Mouse (Mus musculus) effector memory CD4-positive, alpha-beta T cell, adult 7 months (primary cell): Measurements from ENCODE around the gene Gm10318. TPM values are rescaled to one million over a fixed set of nuclear protein-coding genes. Genes with fewer than 3 reads are reported as not detected.

Experiments used
- polyA plus RNA-seq: library from polyadenylated mRNA; unstranded; fragments of 100-300 nt; shearing (Covaris generic); gene quantifications from one replicate; pipeline ENCODE4 v1.2.1, GENCODE M21; 2017

Gm10318 gene
- polyA plus RNA-seq: not detected

GRCm38 (mm10) chr10:77852559-77852958 is at the start of gene Gm10318:
Gm10318 (plus strand) TSS chr10:77852859.

GRCm38 (mm10) chr10:77811743-77812142 is 40.9 kb upstream of the Gm10318 start, which contains the start of gene Gm9507:
Gm9507 (minus strand) TSS chr10:77811843.

GRCm38 (mm10) chr10:77814382-77814781 is 38.3 kb upstream of the Gm10318 start, which contains the start of gene Gm2696:
Gm2696 (plus strand) TSS chr10:77814682.

DNA sequence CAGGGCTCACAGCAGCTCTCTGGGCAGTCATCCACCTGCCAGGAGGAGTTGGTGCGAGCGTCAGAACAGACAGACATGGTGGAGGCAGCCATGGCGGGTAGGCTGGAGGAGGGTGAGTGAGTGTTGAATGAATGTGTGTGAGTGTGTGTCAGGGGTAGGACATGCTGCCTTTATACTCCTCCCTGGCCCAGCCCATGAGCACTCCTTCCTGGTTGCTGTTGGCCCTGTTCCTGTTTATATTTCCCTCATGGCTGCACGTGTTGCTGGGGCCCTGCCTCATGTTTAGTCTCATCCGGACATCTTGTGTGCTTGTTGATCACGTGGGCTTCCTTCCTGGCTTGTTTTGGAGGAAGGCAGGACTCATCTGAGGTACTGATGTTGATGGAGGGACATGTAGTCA is 25.7 kb upstream of the Gm10318 start, which contains the start of gene Krtap10-4:
Krtap10-4 (minus strand) TSS at position 145 of the 400 bp plus-strand sequence.

DNA sequence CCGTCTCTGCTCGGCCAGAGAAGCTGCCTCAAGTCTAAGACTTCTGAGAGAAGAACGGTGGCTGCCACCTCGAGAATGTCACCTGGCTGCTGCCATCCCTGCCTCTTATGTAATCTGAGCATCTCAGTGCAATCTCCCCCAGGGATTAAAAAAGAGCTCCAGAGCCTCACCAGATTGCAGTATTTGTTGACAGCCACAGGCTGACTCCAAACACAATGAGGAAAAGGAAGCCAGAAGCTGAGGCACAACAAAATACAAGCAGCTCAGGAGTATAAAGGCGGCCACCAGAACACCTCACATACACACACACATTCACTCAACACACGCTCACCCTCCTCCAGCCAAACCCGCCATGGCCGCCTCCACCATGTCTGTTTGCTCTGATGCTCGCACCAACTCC is 17.0 kb upstream of the Gm10318 start, which contains the start of gene Krtap10-10:
Krtap10-10 (plus strand) TSS at position 301 of the 400 bp plus-strand sequence.

DNA sequence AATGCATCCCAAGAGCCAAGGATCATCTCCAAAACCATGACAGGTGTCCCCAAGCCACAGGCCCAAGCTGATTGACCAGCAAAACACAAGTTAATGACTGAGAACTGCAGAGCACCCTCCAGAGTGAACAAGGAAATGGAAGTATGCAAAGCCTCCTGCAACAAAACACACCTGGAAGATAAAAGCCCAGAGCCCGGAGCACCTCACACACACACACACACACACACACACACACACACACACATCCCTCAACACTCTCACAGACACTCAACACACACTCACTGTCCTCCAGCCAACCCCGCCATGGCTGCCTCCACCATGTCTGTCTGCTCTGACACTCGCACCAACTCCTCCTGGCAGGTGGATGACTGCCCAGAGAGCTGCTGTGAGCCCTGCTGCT is 6.2 kb upstream of the Gm10318 start, which contains the start of gene Gm36176:
Gm36176 (plus strand) TSS at position 301 of the 400 bp plus-strand sequence.

GRCm38 (mm10) chr10:77861675-77862074 is 9.0 kb downstream of the Gm10318 start, which contains the start of gene Gm3285:
Gm3285 (plus strand) TSS chr10:77861975.

DNA sequence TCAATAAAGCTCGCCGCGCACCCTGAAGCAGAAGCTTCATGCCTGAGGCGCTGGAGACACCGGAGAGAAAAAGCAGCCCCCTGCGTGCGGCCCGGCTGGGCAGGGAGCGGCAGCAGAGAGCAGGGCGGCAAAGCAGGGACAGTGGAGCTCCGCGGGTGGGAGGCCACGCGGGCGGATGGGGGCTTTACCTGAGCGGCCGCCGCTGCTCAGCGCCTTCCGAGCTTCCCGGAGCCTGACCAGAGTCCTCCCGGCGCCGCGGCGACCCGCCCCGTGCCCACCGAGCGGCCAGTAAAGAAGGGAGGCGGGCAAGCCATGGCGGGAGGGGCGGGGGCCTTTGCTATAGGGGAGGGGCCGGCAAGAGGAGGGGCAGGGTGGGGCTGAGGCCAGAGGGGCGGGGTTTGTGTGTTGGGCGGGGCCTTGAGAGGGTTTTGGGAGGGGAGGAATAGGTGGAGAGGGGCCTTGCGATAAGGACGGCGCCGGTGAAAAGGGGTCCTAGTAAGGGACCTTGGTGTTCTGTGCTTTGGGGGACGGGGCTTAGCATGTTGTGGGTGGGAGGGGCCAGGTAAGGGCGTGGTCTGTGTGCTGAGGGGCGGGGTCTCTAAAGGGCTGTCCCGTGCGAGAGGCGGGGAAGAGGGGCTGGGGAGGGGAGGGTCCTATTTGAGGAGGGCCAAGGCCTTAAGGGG is 49.7 kb downstream of the Gm10318 start, which contains the start of gene Lrrc3:
Lrrc3 (minus strand) TSS at position 326 of the 683 bp plus-strand sequence.

Other genes with a start within 250 kb of the Gm10318 start
- 96.7 TPM for gene Sumo3, start 246.8 kb upstream of the Gm10318 start, polyA plus RNA-seq
- gene Gm49325, start 246.7 kb upstream of the Gm10318 start, polyA plus RNA-seq: not detected
- gene Ube2g2, start 230.6 kb upstream of the Gm10318 start, polyA plus RNA-seq: 65.3 TPM
- 0.37 TPM for gene Tspear, start 166.3 kb upstream of the Gm10318 start, polyA plus RNA-seq
- not detected for gene Gm19402, start 162.1 kb upstream of the Gm10318 start, polyA plus RNA-seq
- not detected for gene Gm9508, start 155.6 kb upstream of the Gm10318 start, polyA plus RNA-seq
- gene Gm10272, start 146.2 kb upstream of the Gm10318 start, polyA plus RNA-seq: not detected
- gene Gm10024, start 141.4 kb upstream of the Gm10318 start, polyA plus RNA-seq: not detected
- gene Gm10142, start 137.1 kb upstream of the Gm10318 start, polyA plus RNA-seq: not detected
- not detected for gene Krtap12-1, start 132.3 kb upstream of the Gm10318 start, polyA plus RNA-seq
- gene Gm10100, start 126.4 kb upstream of the Gm10318 start, polyA plus RNA-seq: not detected
- gene Gm18596, start 110.2 kb upstream of the Gm10318 start, polyA plus RNA-seq: not detected
- gene Gm9736, start 101.5 kb upstream of the Gm10318 start, polyA plus RNA-seq: not detected
- gene Gm3233, start 93.2 kb upstream of the Gm10318 start, polyA plus RNA-seq: not detected
- gene Gm3238, start 81.5 kb upstream of the Gm10318 start, polyA plus RNA-seq: not detected
- gene Gm7138, start 75.9 kb upstream of the Gm10318 start, polyA plus RNA-seq: not detected
- not detected for gene Gm3250, start 70.3 kb upstream of the Gm10318 start, polyA plus RNA-seq
- not detected for gene Gm7137, start 64.7 kb upstream of the Gm10318 start, polyA plus RNA-seq
- gene Gm9639, start 57.8 kb upstream of the Gm10318 start, polyA plus RNA-seq: not detected
- not detected for gene Gm19668, start 53.7 kb upstream of the Gm10318 start, polyA plus RNA-seq
- gene Gm9507, start 41.0 kb upstream of the Gm10318 start, polyA plus RNA-seq: not detected
- not detected for gene Gm2696, start 38.2 kb upstream of the Gm10318 start, polyA plus RNA-seq
- not detected for gene Krtap10-4, start 25.8 kb upstream of the Gm10318 start, polyA plus RNA-seq
- gene Krtap10-10, start 16.9 kb upstream of the Gm10318 start, polyA plus RNA-seq: not detected
- not detected for gene Gm36176, start 6.1 kb upstream of the Gm10318 start, polyA plus RNA-seq
- not detected for gene Gm3285, start 9.1 kb downstream of the Gm10318 start, polyA plus RNA-seq
- gene Lrrc3, start 49.7 kb downstream of the Gm10318 start, polyA plus RNA-seq: 0.32 TPM
- gene Trpm2, start 117.7 kb downstream of the Gm10318 start, polyA plus RNA-seq: 1.1 TPM
- 11.6 TPM for gene 1810043G02Rik, start 125.7 kb downstream of the Gm10318 start, polyA plus RNA-seq
- gene Pfkl, start 157.2 kb downstream of the Gm10318 start, polyA plus RNA-seq: 110 TPM
- not detected for gene Dnmt3l, start 189.1 kb downstream of the Gm10318 start, polyA plus RNA-seq
- 0.39 TPM for gene Aire, start 190.8 kb downstream of the Gm10318 start, polyA plus RNA-seq
- gene Icosl, start 216.4 kb downstream of the Gm10318 start, polyA plus RNA-seq: 14.9 TPM